In the genomic region with DNA sequence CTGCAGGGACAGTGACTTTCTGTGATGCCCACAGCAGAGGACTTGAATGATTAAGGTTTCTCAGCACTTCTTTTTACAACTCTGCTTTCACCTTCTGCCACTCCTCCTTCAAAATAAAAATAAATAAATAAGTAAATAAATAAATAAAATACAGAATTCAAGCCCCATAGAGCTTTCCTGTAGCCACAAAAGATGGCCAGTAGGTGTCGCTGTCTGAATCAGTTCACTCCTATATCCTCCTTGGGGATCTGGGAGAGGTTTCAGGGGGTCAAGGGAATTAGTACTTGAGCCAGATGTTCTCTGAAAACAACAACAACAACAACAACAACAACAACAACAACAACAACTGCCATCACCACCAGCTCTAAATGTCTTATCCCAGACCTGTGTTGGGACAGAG, we compare ENCODE assay signal across 11 mouse cellular contexts.
DNase-seq lines count a peak whose midpoint lies in the region; ATAC-seq and TF ChIP-seq lines count a peak whose summit lies in the region.
"Had no signal": no experiment of that assay in that cellular context is flagged by ENCODE, and none has a peak within 500 bp of the region (broad histone marks: within the 10 kb centered on the region; RNA-seq: fewer than 3 reads in every experiment).

No protein-coding gene starts in this region.

- H3K9ac ChIP-seq in midbrain, postnatal 0 days (replicated peaks; ENCODE audit: low read length, poor library complexity, severe bottlenecking), result no peak overlapping the region
- H3K9ac ChIP-seq in midbrain, embryonic 16.5 days (ENCODE audit: low read depth, low read length), result no peak overlapping the region
- H3K9ac ChIP-seq: embryonic facial prominence, embryonic 12.5 days; limb, embryonic 13.5 days had no signal

- no peaks in the 10 kb centered on the region for H3K27me3 ChIP-seq in midbrain, postnatal 0 days (ENCODE audit: insufficient read depth, low read length)
- no peaks in the 10 kb centered on the region for H3K27me3 ChIP-seq in midbrain, embryonic 16.5 days (ENCODE audit: control insufficient read depth, insufficient read depth, low read depth, low read length)
- H3K27me3 ChIP-seq: embryonic facial prominence, embryonic 12.5 days; limb, embryonic 13.5 days had no signal

- 0 out of 2 replicates have a peak, but pooled peaks cover 2% of the 10 kb centered on the region for H3K36me3 ChIP-seq in midbrain, postnatal 0 days (ENCODE audit: insufficient read depth, low read length)
- H3K36me3 ChIP-seq in midbrain, embryonic 16.5 days (ENCODE audit: control insufficient read depth, insufficient read depth, low read length), result no peaks in the 10 kb centered on the region
- H3K36me3 ChIP-seq: embryonic facial prominence, embryonic 12.5 days; limb, embryonic 13.5 days had no signal

- intact Hi-C loops in left cerebral cortex, postnatal 25 days (cut with DNase I), result no loop called here

- WGBS in midbrain, postnatal 0 days, result 15% methylated on average over 1 of the region's 1 CpGs
- WGBS in midbrain, embryonic 16.5 days, result 13% methylated on average over 1 of the region's 1 CpGs

- no peak overlapping the region for H3K4me3 ChIP-seq in midbrain, postnatal 0 days (ENCODE audit: low read depth, low read length)
- no peak overlapping the region for H3K4me3 ChIP-seq in midbrain, embryonic 16.5 days (ENCODE audit: low read depth, low read length)
- H3K4me3 ChIP-seq: embryonic facial prominence, embryonic 12.5 days; limb, embryonic 13.5 days had no signal

- no peak for ATAC-seq in cerebellum, adult (ENCODE audit: insufficient number of reproducible peaks, low FRiP score, low TSS enrichment)
- ATAC-seq in midbrain, postnatal 0 days (ENCODE audit: low FRiP score), result no peak
- ATAC-seq in midbrain, embryonic 16.5 days, result no peak

- no peak overlapping the region for H3K4me2 ChIP-seq in midbrain, postnatal 0 days (ENCODE audit: low read depth, low read length, poor library complexity, severe bottlenecking)
- no peak overlapping the region for H3K4me2 ChIP-seq in midbrain, embryonic 16.5 days (ENCODE audit: low read length)
- H3K4me2 ChIP-seq: embryonic facial prominence, embryonic 12.5 days; limb, embryonic 13.5 days had no signal

- no peak overlapping the region for H3K27ac ChIP-seq in midbrain, postnatal 0 days (ENCODE audit: low read depth, low read length)
- H3K27ac ChIP-seq in midbrain, embryonic 16.5 days (ENCODE audit: low read length), result no peak overlapping the region
- H3K27ac ChIP-seq: embryonic facial prominence, embryonic 12.5 days; limb, embryonic 13.5 days had no signal

- TF ChIP-seq CTCF in midbrain, postnatal 0 days (IDR thresholded peaks at IDR 0.05), result peak; percentile 60

- DNase-seq in cerebellum, postnatal 14 days, result peak; percentile 27 to 40
- peak; percentile 5 for DNase-seq in kidney, adult 9 months
- no peak for DNase-seq in kidney, adult 11 months
- DNase-seq in midbrain, postnatal 0 days (ENCODE audit: low spot score), result no peak
- DNase-seq in retina, embryonic 14.5 days (ENCODE audit: low spot score), result peak; percentile 63
- no peak for DNase-seq in left cerebral cortex, postnatal 25 days (ENCODE audit: low spot score in 2 of 2)
- DNase-seq: B cell, adult 2 months had no signal

- no peaks in the 10 kb centered on the region for H3K4me1 ChIP-seq in midbrain, postnatal 0 days (ENCODE audit: insufficient read depth, low read length)
- peaks cover 9% of the 10 kb centered on the region for H3K4me1 ChIP-seq in midbrain, embryonic 16.5 days (ENCODE audit: control insufficient read depth, insufficient read depth, low read length)
- H3K4me1 ChIP-seq: embryonic facial prominence, embryonic 12.5 days; limb, embryonic 13.5 days had no signal

- H3K9me3 ChIP-seq in midbrain, postnatal 0 days (ENCODE audit: low read length), result no peaks in the 10 kb centered on the region
- H3K9me3 ChIP-seq in midbrain, embryonic 16.5 days (replicated peaks; ENCODE audit: control insufficient read depth, low read length, poor library complexity, severe bottlenecking), result no peaks in the 10 kb centered on the region
- H3K9me3 ChIP-seq: embryonic facial prominence, embryonic 12.5 days; limb, embryonic 13.5 days had no signal

Comparison
In these comparisons a context has a peak if more than half of its experiments do, and no peak if none do; other contexts are left out.
1. DNase-seq: peak in cerebellum, postnatal 14 days (2 of 2), kidney, adult 9 months (single experiment) and retina, embryonic 14.5 days (single experiment); none in kidney, adult 11 months (single experiment), midbrain, postnatal 0 days (single experiment) and left cerebral cortex, postnatal 25 days (0 of 2).